Mouse (Mus musculus) myocyte (in vitro differentiated cells): ENCODE data around the gene Ugt1a7c. TPM values are rescaled to one million over a fixed set of nuclear protein-coding genes. Genes with fewer than 3 reads are reported as not detected.

Experiments
- H3K27me3 ChIP-seq: one replicate; pipeline ENCODE4 v1.6.1; 2011; ENCODE audit not compliant: control insufficient read depth, insufficient read depth, insufficient read length
- H3K36me3 ChIP-seq: one replicate; pipeline ENCODE4 v1.6.1; 2011; ENCODE audit not compliant: control insufficient read depth, insufficient read depth
- H3K4me2 ChIP-seq: one replicate; pipeline ENCODE4 v1.6.1; 2011; ENCODE audit warnings: low read depth, control low read depth
- H3K4me3 ChIP-seq: one replicate; pipeline ENCODE4 v1.5.1; 2011; ENCODE audit warnings: mild to moderate bottlenecking, control low read depth, moderate library complexity
- H3K79me2 ChIP-seq: one replicate; pipeline ENCODE4 v1.6.1; 2011; ENCODE audit not compliant: control insufficient read depth, insufficient read depth
- H3ac ChIP-seq: one replicate; pipeline ENCODE4 v1.6.1; 2011; ENCODE audit not compliant: control insufficient read depth, insufficient read length
- CEBPB ChIP-seq: IDR thresholded peaks from 2 replicates; pipeline ENCODE4 v1.6.1; 2011; ENCODE audit warnings: mild to moderate bottlenecking, moderate library complexity; ENCODE audit not compliant: poor library complexity, insufficient read depth, severe bottlenecking
- E2F4 ChIP-seq: IDR thresholded peaks from one replicate; pipeline ENCODE4 v1.6.1; 2011; ENCODE audit warnings: mild to moderate bottlenecking, control low read depth, moderate library complexity; ENCODE audit not compliant: insufficient read depth
- MAX ChIP-seq: IDR thresholded peaks from one replicate; pipeline ENCODE4 v1.6.1; 2011; ENCODE audit warnings: low read depth, mild to moderate bottlenecking, control low read depth
- MYOD1 ChIP-seq, 3 experiments: IDR thresholded peaks; one replicate each; pipeline ENCODE4 v1.6.1; 2011; ENCODE audit warnings: control low read depth in 2 of 3, low read depth in 2 of 3, mild to moderate bottlenecking in 2 of 3, moderate library complexity in 1 of 3; ENCODE audit not compliant: insufficient read length in 2 of 3, control insufficient read depth in 1 of 3
- MYOG ChIP-seq, 3 experiments: IDR thresholded peaks; one replicate each; pipeline ENCODE4 v1.6.1; 2011; ENCODE audit warnings: control low read depth in 2 of 3, low read depth in 2 of 3, mild to moderate bottlenecking in 2 of 3; ENCODE audit not compliant: insufficient read length in 2 of 3, control insufficient read depth in 1 of 3, insufficient read depth in 1 of 3
- POLR2A ChIP-seq: IDR thresholded peaks from one replicate; pipeline ENCODE4 v1.6.1; 2011; ENCODE audit warnings: low read depth, mild to moderate bottlenecking, control low read depth, moderate library complexity; ENCODE audit not compliant: insufficient read length
- POLR2AphosphoS2 ChIP-seq: IDR thresholded peaks from one replicate; pipeline ENCODE4 v1.6.1; 2011; ENCODE audit warnings: low read depth, control low read depth; ENCODE audit not compliant: insufficient read length
- REST ChIP-seq: IDR thresholded peaks from one replicate; pipeline ENCODE4 v1.6.1; 2011; ENCODE audit warnings: mild to moderate bottlenecking, control low read depth, moderate library complexity; ENCODE audit not compliant: insufficient read depth, insufficient read length
- SRF ChIP-seq: IDR thresholded peaks from one replicate; pipeline ENCODE4 v1.6.1; 2011; ENCODE audit warnings: low read depth; ENCODE audit not compliant: control insufficient read depth, insufficient read length
- TCF12 ChIP-seq: IDR thresholded peaks from one replicate; pipeline ENCODE4 v1.6.1; 2011; ENCODE audit warnings: mild to moderate bottlenecking, control low read depth; ENCODE audit not compliant: poor library complexity, insufficient read depth, severe bottlenecking
- TCF3 ChIP-seq: IDR thresholded peaks from one replicate; pipeline ENCODE4 v1.6.1; 2011; ENCODE audit warnings: low read depth, control low read depth; ENCODE audit not compliant: insufficient read length
- USF1 ChIP-seq: IDR thresholded peaks from one replicate; pipeline ENCODE4 v1.6.1; 2011; ENCODE audit warnings: low read depth, mild to moderate bottlenecking, control low read depth, moderate library complexity
- polyA plus RNA-seq: library from polyadenylated mRNA; unstranded; fragments of >200 nt; fragmentation: generic; extraction: Trizol; gene quantifications from one replicate; pipeline ENCODE4 v1.2.1, GENCODE M21; 2012; ENCODE audit warnings: missing spikeins

Ugt1a7c gene
- polyA plus RNA-seq, 1 experiment = 0.18 TPM

- Histone ChIP-seq H3K36me3 (no peaks in the 10 kb centered on the region), H3ac (no peak within 1 kb of the TSS), H3K79me2 (no peaks in the 10 kb centered on the region), H3K4me2 (no peak within 1 kb of the TSS), H3K27me3 (no peaks in the 10 kb centered on the region), H3K4me3 (no peak within 1 kb of the TSS)
- no peak for TF ChIP-seq MYOG (IDR thresholded peaks at IDR 0.05; ENCODE audit: control insufficient read depth in 1 of 3, insufficient read depth in 1 of 3, insufficient read length in 2 of 3, low read depth in 2 of 3)
- no peak for TF ChIP-seq POLR2A
- no peak for TF ChIP-seq E2F4
- TF ChIP-seq POLR2AphosphoS2 = no peak
- TF ChIP-seq SRF = no peak
- TF ChIP-seq TCF3 = no peak
- no peak for TF ChIP-seq MYOD1 (IDR thresholded peaks at IDR 0.05; ENCODE audit: control insufficient read depth in 1 of 3, insufficient read length in 2 of 3, low read depth in 2 of 3)
- TF ChIP-seq TCF12 = no peak
- TF ChIP-seq REST = no peak
- no peak for TF ChIP-seq CEBPB
- TF ChIP-seq USF1 = no peak
- no peak for TF ChIP-seq MAX
Measured at GRCm38 (mm10) chr1:88211812-88212211, 117.0 kb downstream of the Ugt1a7c start, which contains the start of gene Ugt1a1. Gene Ugt1a1 (plus strand): TSS chr1:88211959.

- Histone ChIP-seq H3K79me2 (no peaks in the 10 kb centered on the region), H3ac (no peak overlapping the region), H3K27me3 (no peaks in the 10 kb centered on the region), H3K36me3 (no peaks in the 10 kb centered on the region), H3K4me3 (no peak overlapping the region), H3K4me2 (no peak overlapping the region)
- TF ChIP-seq MAX = no peak
- no peak for TF ChIP-seq TCF12
- no peak for TF ChIP-seq TCF3
- no peak for TF ChIP-seq SRF
- no peak for TF ChIP-seq POLR2AphosphoS2
- TF ChIP-seq MYOG (IDR thresholded peaks at IDR 0.05; ENCODE audit: control insufficient read depth in 1 of 3, insufficient read depth in 1 of 3, insufficient read length in 2 of 3, low read depth in 2 of 3) = no peak
- no peak for TF ChIP-seq REST
- no peak for TF ChIP-seq E2F4
- no peak for TF ChIP-seq MYOD1 (IDR thresholded peaks at IDR 0.05; ENCODE audit: control insufficient read depth in 1 of 3, insufficient read length in 2 of 3, low read depth in 2 of 3)
- TF ChIP-seq USF1 = no peak
- no peak for TF ChIP-seq POLR2A
- TF ChIP-seq CEBPB = no peak
Measured at GRCm38 (mm10) chr1:88212341-88213045, 117.6 kb downstream of the Ugt1a7c start.

- Histone ChIP-seq H3K36me3 (no peaks in the 10 kb centered on the region), H3K27me3 (no peaks in the 10 kb centered on the region), H3K4me2 (no peak overlapping the region), H3ac (no peak overlapping the region), H3K4me3 (no peak overlapping the region), H3K79me2 (no peaks in the 10 kb centered on the region)
- TF ChIP-seq USF1 (no peak), TCF12 (no peak), CEBPB (no peak), POLR2AphosphoS2 (no peak), MYOG (IDR thresholded peaks at IDR 0.05; ENCODE audit: control insufficient read depth in 1 of 3, insufficient read depth in 1 of 3, insufficient read length in 2 of 3, low read depth in 2 of 3) (no peak), E2F4 (no peak), REST (no peak), TCF3 (no peak), MYOD1 (IDR thresholded peaks at IDR 0.05; ENCODE audit: control insufficient read depth in 1 of 3, insufficient read length in 2 of 3, low read depth in 2 of 3) (no peak), SRF (no peak), POLR2A (no peak), MAX (no peak)
Measured at GRCm38 (mm10) chr1:88213061-88213460, 118.2 kb downstream of the Ugt1a7c start.

GRCm38 (mm10) chr1:88213766-88214461 is 119.1 kb downstream of the Ugt1a7c start:
- Histone ChIP-seq H3K79me2 (no peaks in the 10 kb centered on the region), H3K4me3 (no peak overlapping the region), H3K27me3 (no peaks in the 10 kb centered on the region), H3ac (no peak overlapping the region), H3K4me2 (no peak overlapping the region), H3K36me3 (no peaks in the 10 kb centered on the region)
- no peak for TF ChIP-seq MYOD1 (IDR thresholded peaks at IDR 0.05; ENCODE audit: control insufficient read depth in 1 of 3, insufficient read length in 2 of 3, low read depth in 2 of 3)

- TF ChIP-seq MAX = no peak
- no peak for TF ChIP-seq POLR2AphosphoS2
- no peak for TF ChIP-seq TCF12
- TF ChIP-seq CEBPB = no peak
- no peak for TF ChIP-seq MYOD1 (IDR thresholded peaks at IDR 0.05; ENCODE audit: control insufficient read depth in 1 of 3, insufficient read length in 2 of 3, low read depth in 2 of 3)
- no peak for TF ChIP-seq USF1
- no peak for TF ChIP-seq TCF3
- TF ChIP-seq E2F4 = no peak
- TF ChIP-seq REST = no peak
- TF ChIP-seq SRF = no peak
- no peak for TF ChIP-seq MYOG (IDR thresholded peaks at IDR 0.05; ENCODE audit: control insufficient read depth in 1 of 3, insufficient read depth in 1 of 3, insufficient read length in 2 of 3, low read depth in 2 of 3)
- TF ChIP-seq POLR2A = no peak
- no peaks in the 10 kb centered on the region for H3K79me2 ChIP-seq
Measured at GRCm38 (mm10) chr1:88214462-88214952, 119.6 kb downstream of the Ugt1a7c start.

More at GRCm38 (mm10) chr1:88214462-88214952, 119.6 kb downstream of the Ugt1a7c start:
- Histone ChIP-seq H3K4me2 (no peak overlapping the region), H3K4me3 (no peak overlapping the region), H3ac (no peak overlapping the region), H3K27me3 (no peaks in the 10 kb centered on the region), H3K36me3 (no peaks in the 10 kb centered on the region)
